Mouse (Mus musculus): Measurements from ENCODE around the gene Pomgnt1.

The Pomgnt1 gene

DNA sequence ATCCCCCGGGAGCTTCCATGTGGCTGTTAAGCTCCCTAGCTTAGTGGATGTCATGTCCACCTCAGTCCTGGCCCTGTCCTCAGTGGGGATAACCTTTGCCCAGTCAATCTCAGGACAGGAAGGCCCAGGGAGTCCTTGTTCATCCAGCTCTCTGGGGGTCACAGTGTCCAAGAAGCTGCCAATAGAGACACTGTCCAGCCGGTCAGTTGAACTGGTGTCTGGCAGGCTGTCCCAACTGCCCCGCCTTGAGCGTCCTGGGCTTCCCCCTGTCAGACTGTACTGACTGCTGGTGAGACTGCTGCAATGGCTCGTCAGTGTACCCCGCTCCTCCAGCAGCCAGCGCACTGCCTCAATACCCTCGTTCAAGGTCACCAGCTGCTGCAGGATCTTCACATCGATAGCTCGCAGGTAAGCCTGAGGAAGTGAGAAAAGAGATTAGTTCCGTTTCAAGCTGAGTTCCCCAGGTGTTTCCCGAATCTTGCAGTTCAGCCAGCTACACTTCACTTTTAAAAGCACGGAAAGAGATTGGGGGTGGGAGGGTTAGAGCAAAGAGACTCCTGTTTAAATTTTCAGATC, 13.9 kb downstream of the Pomgnt1 start:
- no peak for DNase-seq (ENCODE audit: low spot score in 2 of 2)

DNA sequence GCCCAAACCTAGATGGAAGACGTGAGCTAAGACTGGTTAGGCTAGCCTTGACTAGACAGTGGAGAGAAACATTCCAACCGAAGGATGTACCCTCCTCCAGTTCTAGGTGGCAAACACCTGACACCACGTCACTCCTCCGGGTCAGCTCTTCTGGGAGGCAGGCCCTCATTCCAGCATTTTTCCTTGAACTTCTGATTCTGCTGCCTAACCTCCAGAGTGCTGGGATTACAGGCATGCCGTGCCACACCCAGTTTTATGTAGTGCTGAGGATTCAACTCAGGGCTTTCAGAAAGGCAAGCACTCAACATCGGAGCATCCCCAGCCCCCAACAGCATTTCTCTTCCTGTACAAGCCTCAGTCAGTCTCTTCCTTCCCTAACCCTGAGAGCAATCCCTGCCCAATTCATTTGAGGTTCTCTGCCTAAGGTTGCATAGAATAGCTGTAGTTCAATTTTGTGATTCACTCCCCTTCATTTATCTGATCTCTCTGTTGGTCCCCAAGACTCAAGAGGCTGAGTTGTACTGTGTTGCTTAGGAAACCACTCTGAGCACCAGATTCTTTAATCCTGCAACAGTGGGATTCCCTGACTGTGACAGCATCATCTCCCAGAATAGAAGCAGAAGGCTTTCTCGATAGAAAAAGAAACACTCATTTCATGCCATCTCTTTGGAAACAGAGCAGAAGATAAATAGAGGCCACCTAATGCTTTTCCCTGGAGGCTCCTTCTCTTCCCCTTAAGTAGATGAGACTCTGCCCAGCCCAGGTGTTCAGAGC, 17.3 kb downstream of the Pomgnt1 start:
- DNase-seq (ENCODE audit: low spot score in 2 of 2) = no peak

DNA sequence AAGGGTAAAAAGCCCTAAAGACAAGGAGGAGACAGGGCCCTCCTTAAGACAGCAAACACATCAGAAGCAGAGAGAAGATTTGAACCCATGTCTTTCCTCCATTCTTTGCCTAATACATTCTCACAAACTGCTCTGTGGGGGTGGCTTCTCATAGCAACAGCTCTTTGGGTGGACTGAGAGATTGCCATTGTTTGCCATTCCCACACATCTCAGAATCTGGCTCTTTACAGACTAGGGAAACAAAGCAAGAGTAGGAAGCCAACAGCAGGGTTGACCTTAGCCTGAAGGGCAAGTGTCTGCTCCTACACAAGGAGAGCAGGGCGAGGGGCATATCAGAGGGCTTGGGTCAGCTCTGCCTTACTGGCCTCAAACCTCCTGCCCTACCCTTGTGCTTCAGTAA, 18.1 kb downstream of the Pomgnt1 start:
- no peak for DNase-seq (ENCODE audit: low spot score in 2 of 2)

DNA sequence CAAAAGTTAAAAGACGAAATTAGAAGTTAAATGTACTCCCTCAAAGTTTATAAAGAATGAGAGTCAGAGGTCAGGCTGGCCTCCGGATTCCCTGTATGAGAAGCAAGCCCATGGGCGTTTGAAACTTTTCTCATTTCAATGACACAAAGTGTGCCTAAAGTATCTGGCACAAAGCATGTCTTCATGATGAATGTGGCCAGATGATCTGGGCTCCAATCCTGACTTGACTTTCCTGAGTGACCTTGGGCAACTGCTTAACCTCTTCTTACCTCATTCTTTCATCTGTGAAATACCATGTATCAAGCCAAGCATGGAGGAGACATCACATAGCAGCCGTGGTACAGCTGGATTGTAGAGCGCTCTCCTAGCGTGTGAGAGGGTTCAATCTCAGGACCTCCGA, 18.6 kb downstream of the Pomgnt1 start:
- no peak for DNase-seq (ENCODE audit: low spot score in 2 of 2)

DNA sequence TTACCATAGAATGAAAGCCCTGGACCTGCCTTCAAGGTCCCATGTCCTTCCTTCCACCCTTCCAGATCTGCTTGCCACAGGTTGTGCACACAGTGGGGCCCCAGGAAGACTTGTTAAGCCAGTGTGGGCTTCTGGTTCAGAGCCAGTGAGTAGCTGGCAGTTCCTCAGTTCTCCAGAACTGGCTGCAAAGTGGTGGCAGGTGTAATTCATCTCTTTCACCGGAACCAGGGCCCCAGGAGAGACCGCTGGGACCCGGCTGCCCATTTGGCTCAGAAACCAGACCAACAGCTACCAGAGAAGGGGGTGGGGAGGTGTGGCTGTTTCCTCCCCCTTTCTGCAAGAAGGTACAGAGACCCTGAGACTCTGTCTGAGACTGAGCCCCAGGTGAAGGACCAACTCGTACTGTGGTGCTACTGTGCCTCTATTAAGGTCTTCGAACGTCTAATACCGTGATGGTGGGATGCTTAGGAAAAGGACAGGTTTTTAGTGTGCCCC, 19.7 kb downstream of the Pomgnt1 start:
- no peak for DNase-seq (ENCODE audit: low spot score in 2 of 2)

DNA sequence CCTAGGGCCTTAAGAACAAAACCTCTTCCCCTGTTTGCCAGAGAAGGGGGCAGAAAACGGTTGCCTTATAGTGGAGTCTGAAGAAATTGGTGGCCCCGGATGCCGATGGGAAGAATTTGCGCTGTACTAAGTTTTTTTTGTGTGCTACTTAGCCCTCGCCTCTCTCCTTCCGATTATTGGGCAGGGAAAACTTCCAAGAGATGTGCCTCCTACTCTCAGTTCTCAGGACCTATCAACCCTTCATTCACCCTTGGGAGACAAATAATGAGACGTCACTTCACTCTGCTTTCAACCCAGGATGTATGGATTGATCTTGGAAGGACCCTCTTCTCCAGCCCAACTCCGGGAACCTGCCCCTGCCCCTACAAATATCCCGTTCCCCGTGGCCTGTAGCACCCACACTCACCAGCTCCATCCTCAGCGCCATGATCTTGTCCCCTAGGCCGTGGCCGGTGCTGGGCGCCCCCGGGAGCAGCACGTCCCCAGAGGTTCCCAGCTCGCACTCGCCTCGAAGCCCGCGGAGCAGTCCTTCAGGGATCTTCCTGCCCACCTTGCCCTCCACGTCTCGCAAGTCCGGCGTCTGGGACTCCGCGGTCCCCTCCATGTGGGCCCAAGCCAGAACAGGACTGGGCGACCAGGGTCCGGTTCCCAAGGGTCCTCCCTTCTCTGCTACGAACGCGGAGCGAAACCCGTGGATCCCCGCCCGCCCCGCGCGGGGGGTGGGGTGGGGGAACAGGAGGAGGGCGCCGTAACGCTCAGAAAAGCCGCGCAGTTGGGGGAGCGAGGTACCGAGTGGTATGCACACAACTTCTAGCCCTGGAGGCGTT, 20.5 kb downstream of the Pomgnt1 start:
- DNase-seq (ENCODE audit: low spot score in 2 of 2) = peak in 1 of 2 experiments; percentile 66

DNA sequence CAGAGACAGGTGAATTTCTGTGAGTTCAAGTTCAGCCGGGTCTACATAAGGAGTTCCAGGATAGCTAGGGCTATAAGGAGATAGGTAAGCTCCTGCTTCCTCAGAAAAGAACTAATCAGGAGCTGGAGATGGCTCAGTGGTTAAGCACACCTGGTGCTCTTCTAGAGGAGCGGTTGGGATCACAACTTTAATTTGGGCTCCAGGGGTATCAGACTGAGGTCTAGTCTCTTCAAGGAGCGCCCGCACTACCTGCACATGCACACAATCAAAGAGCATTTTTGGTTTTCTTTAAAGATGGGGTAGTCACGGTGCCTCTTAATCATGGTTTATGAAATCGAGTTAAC, 26.1 kb downstream of the Pomgnt1 start:
- DNase-seq (ENCODE audit: low spot score in 2 of 2) = no peak

DNA sequence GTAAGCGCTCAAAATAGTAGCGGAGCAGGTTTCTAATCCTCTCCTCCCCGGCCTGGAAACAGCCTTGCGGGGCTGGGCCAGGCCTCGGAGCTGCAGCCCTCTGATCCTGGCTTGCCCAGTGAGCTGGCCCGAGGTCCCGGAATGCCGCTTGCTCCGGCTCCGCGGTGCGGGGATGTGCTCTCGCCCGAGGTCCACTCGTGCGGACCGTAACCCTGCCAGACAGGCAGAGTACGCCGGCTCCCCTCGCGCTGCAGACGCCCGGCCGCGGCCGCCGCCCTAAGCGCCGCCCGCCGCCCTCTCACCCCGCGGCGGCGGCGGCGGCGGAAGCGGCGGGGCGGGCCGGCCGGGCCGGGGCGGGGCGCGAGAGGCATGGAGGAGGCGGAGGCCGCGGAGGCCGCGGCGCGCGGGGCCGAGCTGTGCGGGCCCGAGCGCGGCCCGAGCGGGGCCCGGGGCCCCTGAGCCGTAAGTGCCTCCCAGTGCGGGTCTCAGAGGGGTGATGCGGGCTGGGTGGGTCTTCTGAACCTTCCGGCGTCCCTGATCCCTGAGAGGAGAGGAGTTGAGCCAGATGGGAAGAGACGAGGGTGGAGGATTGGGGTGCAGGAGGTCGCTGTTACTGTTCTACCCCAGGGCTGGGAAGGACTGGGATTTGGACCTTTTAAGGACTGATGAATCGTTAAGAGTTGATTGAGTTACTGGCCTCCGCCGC, 26.7 kb downstream of the Pomgnt1 start:
- no peak for DNase-seq (ENCODE audit: low spot score in 2 of 2)

DNA sequence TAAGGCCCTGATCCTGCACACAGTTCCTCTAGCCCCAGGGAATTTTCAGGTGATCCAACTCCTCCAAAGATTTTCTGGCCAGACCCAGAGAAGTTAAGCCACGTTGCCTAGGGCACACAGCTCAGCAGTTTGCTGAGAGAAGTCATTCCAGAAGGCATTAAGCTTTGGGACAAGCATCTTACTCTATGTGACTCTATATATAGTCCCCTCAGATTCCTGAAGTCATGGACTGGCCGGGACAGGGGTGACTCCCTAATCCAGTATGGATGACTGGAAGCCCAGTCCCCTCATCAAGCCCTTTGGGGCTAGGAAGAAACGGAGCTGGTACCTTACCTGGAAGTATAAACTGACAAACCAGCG, 27.2 kb downstream of the Pomgnt1 start:
- DNase-seq (ENCODE audit: low spot score in 2 of 2) = no peak

DNA sequence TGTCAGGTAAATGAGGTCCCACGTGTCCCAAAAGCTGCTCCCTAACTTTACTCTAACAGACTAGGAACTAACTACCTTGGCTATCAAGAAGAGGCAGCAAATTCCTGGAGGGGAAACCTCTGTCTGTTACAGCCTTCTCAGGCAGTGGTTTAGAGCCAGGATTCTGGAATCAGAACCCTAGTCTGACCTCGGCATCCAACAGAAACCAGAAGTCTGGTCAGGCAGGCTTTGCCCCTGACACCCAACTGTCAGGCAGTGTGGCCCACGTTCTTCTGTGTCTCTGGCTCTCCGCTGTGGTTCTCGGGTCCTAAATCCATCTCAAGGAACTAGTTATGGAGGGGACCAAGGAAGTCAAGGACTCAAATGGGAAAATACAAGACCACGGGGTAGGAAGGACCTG, 27.6 kb downstream of the Pomgnt1 start, which contains the start of gene Lurap1:
Gene Lurap1, minus strand, starts transcription at position 101 of the 400 bp plus-strand sequence.
- no peak for DNase-seq (ENCODE audit: low spot score in 2 of 2)

DNA sequence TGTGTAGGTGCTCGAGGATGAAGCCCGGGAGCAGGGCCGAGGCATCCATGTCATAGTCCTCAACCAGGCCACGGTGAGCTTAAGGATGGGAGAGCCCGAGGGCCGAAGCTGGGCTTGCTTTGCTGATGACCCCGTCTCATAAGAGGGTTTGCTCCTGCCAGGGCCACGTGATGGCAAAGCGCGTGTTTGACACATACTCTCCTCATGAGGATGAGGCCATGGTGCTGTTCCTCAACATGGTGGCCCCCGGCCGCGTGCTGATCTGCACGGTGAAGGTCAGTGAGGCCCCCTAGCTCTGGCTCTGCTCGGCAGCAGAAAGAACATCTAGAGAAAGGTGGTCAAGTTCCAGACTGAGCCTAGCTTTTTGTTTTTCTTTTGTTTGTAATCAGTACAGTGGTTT, 29.1 kb downstream of the Pomgnt1 start:
- DNase-seq (ENCODE audit: low spot score in 2 of 2) = no peak

DNA sequence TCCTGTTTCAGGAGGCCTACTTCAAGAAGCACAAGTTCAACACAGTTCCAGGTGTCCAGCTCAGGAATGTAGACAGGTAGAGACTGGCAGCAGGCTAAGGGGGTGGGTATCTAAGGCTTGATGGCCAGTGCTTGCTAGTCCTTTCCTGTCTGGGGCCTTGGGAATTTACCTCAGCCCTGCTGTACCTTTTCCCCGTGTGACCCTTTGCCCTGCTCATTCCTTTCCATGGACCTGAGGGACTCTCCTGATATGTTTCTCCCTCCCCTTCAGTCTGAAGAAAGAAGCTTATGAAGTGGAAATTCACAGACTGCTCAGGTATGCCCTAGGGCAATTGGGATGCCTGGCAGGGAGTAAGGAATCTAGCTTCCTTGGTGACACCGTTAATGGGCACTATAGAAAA, 34.2 kb downstream of the Pomgnt1 start:
- DNase-seq (ENCODE audit: low spot score in 2 of 2) = no peak

DNA sequence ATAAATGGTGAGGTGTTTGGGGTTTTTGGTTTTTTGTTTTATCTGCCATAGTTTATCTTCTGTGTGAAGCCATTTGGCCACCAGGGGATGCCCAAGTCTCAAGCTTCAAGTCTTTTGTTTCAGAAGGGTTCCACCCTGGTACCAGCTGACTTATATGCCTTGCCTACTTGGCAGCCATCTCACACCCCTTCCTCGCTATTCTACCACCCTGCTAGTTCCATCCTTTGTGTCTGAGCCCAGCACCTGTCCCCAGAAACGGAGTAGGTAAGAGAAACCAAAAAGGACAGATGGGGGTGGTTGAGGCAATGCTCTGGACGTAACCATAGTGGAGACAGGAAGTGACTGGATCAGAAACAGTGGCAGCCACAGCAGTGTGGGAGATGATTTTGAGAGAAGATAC, 36.3 kb downstream of the Pomgnt1 start:
- peak in 1 of 2 experiments; percentile 69 for DNase-seq (ENCODE audit: low spot score in 2 of 2)

DNA sequence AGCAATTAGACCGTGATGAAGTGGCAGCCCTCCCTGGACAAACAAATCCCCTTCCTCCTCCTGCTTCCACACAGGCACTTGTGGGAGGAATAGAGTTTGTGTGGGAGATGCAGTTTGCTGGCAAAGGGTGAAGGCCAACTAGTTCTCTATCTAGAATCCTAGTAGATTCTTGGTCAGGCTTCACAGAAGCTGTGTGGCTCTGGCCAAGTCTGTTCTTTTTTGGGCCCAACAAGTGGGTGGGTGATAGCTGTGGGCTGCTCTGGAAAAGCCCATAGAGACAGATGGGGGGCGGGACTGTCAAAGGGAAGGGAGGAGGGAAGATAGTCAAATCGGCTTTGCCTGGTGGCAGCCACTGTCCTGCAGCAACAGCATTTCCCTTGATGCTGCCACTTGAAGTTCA, 37.1 kb downstream of the Pomgnt1 start:
- DNase-seq (ENCODE audit: low spot score in 2 of 2) = peak; percentile 74 to 91

DNA sequence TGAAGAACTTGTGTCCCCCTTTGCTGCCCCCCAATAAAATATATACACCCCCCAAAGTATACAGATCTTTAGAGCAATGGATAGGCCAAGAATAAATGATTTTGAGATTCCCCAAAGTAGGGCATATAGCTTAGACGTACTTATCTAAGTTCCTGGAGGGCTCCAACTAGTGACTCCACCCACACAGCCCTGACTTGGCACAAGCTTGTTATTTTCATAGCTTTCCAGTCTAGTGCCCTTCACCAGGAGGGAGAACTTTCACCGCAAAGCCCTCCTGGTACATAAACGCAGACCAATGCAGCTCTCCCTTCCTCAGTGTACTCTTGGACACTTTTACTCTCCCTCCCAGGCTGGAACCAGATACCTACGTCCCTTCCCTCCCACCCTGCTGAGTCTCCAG, 38.5 kb downstream of the Pomgnt1 start:
- DNase-seq (ENCODE audit: low spot score in 2 of 2) = no peak

DNA sequence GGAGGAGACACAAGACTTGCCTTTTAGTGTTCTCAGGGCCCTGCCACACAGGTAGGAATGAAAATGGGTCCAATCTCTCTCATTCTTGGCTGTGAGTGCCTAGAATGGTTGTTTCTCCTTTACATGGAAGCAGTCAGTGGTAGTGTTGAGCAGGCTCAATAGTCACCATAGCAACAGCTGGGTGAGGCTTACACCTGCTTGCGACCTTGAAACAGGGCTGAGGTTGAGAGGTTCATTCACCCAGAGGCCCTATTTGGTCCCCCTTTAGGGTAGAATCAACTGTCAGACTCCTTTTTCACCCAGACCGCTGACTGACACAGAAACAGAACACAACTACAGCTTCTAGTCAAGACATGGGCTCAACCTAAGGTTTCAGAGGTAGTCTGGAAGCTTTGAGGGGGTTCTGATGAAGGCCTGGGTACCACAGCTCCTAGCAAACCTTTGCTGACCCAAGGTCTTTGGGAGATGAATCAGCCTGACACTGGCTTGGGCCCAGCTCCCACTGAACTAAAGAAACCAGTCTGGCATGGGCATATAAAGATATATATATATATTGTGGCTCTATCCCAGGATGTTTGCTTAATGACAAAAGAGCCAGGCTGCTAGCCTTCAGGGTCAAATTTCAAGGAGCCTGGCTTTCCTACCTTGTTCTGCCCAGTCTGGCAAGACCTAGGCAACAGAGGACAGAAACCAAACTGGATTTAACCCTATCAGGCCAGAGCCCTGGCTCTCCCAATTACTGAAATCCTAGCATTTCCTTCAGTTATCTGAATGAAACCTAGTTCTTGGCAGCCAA, 41.3 kb downstream of the Pomgnt1 start:
- no peak for DNase-seq (ENCODE audit: low spot score in 2 of 2)

DNA sequence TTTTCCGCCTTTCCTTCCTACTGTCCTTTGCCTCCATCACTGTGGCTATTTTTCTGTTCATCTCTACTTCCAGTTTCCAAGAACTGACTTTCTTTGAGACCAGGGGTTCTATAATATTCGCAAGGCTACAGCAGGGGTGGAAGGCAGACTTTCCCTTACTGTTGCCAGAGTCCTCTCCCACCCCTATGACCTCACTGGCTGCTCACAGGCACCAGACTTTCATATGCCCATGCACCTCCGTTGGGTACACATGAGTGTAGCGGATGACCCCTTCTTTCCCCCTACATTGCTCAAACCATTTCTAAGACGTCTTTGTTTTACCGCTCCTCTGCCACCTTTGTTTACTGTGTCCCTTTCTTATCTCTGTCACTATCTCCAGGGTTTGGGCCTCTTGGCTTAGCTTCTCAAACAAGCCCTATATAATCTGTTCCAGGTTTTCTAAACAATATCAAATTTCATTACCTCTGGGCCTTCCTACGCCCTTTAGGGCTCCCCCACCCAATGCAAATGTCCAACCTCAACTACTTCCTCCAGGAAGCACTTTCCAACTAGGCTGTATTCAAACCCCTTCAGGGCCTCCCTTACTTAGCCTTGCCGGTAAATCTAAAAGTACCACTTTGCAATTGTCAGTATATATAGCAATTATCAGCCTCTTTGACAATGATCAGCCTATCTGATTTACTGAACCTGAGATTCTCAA, 42.2 kb downstream of the Pomgnt1 start:
- DNase-seq (ENCODE audit: low spot score in 2 of 2) = no peak

DNA sequence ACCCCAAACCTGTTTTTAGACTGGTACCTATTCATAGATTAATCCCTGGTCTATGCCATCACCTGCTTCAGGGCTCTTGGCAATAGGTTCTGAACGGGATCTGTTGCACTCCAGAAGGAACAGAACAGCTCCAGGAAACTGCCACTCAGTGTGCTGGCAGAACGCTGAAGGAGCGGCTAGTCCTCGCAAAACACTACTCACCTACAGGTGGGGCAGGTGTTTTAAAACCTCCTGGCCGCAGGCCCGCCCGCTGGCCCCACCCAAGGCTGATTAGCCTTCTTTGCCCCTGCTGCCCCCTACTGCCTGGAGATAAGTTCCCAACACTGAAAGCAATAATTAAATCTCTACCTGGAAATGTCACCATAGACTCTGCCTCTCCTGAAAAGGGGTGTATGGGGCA, 43.8 kb downstream of the Pomgnt1 start, which contains the start of gene Tspan1:
Gene Tspan1, minus strand, starts transcription at position 198 of the 400 bp plus-strand sequence.
- DNase-seq (ENCODE audit: low spot score in 2 of 2) = no peak

DNA sequence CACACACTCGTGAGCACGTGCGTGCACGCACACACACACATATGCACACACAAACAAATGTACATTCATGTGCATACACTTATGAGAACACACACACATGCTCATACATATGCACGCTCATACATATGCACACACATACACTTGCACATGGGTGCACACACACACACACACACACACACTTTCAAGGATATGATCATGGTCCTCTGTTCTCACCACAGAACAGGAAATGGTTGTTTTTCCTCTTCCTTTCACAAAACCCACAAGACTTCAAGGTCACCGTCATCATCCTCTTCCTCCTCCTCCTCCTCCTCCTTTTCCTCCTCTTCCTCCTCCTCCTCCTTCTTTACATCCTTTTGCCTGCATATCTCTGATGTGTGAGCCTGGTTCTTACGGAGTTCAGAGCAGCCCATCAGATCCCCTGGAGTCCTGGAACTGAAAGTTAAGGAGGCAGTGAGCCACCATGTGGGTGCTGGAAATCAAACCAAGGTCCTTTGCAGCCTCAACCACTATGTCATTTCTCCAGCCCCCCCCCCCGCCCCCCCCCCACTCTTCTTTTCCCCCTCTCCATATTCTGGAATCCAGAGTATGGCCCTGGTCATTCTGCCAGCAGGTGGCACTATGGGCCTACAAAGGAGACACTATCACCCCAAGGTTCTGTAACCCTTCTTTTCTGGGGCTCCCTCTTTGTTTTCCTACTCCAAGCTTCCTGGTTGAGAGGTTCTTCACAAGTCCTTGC, 45.1 kb downstream of the Pomgnt1 start:
- DNase-seq (ENCODE audit: low spot score in 2 of 2) = peak in 1 of 2 experiments; percentile 84

DNA sequence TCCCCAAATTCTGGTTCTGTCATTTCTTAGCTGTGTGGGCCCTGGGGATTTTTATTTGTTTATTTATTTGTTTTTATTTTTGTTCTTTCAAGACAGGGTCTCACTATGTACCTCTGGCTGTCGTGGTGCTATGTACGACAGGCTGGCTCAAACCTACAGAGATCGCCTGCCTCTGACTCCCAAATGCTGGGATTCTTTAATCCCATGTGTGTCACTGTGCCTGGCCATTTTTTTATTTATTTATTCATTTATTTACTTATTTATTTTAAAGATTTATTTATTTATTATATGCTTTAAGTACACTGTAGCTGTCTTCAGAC, 45.7 kb downstream of the Pomgnt1 start:
- DNase-seq (ENCODE audit: low spot score in 2 of 2) = no peak
